Mouse (Mus musculus): ENCODE measurements around the gene Dazap2.

DNA sequence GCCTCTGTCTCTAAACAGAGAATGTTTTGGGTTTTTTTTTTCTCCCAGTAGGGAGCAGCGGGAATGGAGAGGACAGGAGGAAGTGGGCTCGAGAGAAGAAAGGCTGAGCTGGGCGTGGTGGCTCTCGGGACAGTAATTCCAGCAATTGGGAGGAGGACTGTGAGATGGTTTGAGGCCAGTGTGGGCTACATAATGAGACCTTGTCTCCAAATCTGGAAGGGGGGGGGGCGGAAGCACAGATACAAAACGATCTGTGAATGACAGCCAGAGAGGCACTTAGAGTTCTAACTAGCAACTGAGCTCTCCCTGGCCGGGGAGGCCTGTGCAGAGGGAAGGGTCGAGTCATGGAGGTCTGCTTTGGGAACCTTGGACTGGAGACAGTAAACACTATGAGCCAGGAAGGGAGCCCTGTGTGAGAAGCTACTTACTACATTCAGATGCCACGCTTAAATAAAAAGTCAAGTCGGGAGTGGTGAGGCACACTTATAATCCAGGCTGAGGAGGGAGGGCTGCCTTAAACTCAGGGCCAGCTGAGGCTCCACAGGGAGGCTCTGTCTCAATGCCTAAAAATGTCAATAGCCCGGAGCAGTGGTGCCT, 12.7 kb downstream of the Dazap2 start:
- TF ChIP-seq CTCF (IDR thresholded peaks at IDR 0.05; ENCODE audit: borderline replicate concordance, control insufficient read depth, extremely low read depth, insufficient read depth, low read length, poor library complexity) (no peak), POLR2A (IDR thresholded peaks at IDR 0.05; ENCODE audit: control insufficient read depth, extremely low read depth, insufficient read depth, low read length, poor library complexity) (no peak)
